Mouse (Mus musculus) T-helper 17 cell (primary cell): ENCODE measurements at regions not wholly inside any gene's neighbourhood (a gene's known extent, or its start where the extent isn't known, plus 50 kb on each side); places are given as distances from the start of the nearest gene placed in this dataset.

Experiments
- in situ Hi-C, 2 experiments: fragments of 300-600 bp; cut with MboI, MseI; formaldehyde crosslinking; loops; 1 replicate in 1 of 2; 2 replicates in 1 of 2; pipeline ENCODE4 v1.15.1; 2025; ENCODE audit warnings: high pct_unique_total_duplicates in 2 of 2

DNA sequence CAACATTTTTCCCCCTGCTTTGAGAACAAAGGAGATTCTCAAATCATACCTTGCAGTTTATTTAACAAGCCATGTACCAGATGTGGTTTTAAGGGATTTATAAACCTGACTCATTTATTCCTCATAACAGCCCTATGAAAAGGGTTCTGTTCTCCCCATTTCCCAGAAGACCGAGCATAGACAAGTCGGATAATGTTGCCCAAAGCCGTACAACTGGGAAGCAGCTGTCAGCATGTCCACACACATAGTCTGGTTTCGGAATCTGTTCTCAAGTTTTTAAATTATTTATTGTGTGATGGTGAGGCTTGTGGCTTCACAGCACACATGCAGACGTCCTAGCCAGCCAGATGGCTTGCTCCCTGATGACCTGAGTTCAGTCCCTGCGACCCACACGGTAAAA lies 143.4 kb upstream of the Noct start:
- in situ Hi-C loops, result no loop called here

DNA sequence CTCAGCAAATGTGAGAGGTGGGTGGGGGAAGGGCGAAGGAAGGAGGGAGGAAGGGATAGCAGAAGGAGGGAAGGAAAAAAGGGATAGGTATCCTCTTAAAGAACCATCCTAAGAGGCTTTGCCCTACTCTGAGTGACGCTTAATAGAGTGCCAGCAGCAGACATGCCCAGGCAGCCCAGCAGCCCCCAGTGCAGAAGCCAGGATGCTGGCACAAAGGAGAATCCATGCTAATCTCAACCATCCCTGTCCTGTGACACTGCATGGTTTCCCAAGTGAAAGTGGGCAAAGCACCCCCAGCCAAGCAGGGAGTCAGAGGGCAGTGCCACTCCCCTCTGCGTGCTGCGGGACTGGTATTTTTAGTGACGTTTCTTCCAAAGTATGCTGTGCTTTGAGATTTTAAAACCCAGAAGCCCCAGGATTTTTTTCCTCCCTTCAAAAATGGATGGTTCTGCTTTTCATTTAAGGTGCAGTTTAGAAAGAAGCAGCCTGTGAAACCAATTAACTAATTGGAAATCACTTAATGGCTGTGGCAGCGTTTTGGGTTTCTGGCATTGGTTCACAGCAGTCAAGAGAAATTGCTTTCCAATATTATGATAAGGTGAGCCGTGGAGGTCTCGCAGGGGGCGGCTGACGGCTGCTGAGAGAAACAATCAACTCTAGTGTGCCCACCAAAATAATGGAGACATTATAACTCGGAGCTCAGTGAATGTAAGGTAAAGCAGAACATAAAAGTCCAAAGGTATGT lies 141.2 kb upstream of the Noct start:
- in situ Hi-C loops, result no loop called here

DNA sequence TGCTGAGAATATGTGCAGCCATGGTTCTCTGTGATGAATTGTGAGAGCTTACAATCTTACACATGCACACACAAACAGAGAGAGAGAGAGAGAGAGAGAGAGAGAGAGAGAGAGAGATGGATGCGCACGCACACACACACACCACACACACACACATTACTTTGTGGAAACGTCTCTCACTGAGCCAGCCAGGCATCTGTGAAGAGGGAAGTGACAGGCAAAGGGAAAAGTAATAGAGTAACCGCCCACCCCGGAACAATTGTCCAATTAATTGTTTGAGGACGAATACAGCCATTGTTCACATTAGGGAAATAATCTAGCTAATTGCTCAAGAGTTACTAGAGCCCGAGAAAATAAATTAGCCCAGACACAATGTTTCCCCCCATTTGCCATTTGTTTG lies 140.7 kb upstream of the Noct start:
- in situ Hi-C loops, result no loop called here

DNA sequence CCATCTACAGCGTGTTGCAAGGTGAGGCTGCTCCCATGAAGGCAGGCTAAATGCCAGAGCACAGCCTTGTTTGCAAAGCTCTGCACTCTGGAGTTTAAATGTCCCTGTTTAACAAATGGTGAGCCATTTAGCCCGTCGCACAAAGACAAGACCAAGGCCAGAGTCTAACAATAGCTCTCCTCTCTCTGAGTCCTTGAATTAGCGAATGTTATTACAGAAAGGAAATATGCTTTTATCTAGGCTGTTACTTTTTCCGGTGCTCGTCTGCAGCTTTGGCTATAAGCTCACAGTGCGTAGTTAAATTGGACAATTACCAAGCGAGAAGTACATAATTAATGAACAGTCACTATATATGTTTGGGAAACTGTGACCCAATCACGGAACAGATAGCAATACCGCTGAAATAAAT lies 137.8 kb upstream of the Noct start:
- in situ Hi-C loops, result no loop called here

DNA sequence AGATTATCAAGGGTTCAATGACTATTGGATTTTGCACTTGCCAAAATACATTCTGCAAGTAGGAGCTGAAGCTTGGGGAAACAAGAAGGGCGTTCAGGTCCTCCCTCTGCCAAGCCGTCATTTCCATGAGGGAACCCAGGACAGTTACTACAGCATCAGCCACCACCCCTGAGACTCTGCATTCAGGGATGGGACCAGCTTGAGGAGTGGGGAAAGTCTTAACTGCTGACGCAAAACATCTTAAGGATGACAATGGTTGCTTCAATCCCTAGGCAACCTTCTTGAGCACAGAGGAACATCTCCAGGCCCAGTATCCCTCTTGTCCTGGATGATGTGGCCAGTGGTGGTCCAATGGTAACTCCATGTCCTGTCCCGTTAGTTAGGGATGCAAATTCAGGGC lies 137.2 kb upstream of the Noct start:
- in situ Hi-C loops, result no loop called here

DNA sequence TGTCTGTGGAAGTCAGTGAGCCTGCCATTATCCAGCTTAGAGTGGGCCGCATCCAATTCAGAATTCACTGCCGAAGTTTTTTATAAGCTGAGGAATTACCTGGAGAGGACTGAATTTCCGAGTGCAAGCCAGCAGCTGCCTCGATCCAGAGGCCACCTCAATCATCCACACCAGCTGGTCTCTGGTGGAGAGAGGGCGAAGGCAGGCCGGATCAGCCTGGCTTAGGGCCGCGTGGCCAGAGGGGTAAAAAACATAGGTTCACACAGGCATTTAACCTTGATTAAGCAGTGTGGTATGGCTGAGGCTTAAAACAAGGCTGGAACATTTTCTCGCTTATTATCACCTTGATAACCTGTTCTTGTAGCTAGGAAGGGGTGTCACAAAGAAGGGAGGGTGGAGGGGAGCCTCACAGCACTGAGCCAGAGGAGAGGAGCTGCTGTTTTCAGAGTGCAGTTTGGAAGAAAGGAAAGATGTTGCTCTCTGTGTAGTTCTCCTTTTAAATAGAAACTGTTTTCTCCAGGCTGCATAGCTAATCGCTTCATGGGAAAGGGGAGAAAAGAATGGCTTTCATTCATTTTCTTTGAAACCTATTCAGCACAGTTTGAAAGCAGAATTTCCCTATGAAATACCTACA lies 135.1 kb upstream of the Noct start:
- in situ Hi-C loops, result no loop called here

DNA sequence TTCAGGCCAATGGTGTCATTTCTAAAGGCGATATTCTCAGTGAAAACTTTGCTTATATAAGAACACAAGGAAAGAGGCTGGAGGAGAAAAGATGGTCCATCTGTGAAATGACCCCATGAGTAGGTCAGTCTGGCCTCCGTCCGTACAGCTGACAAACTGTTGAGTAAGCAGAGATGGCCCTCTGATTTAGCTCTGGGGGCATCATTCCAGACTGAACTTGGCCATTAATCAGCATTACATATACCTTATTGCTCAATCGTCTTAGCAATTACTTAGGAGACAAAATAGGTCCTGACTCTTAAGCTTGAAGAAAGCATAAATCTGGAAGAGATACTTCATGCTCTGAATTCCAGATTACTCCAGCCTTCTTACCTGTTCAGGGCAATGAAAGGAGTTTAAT lies 132.8 kb upstream of the Noct start:
- in situ Hi-C loops, result no loop called here

DNA sequence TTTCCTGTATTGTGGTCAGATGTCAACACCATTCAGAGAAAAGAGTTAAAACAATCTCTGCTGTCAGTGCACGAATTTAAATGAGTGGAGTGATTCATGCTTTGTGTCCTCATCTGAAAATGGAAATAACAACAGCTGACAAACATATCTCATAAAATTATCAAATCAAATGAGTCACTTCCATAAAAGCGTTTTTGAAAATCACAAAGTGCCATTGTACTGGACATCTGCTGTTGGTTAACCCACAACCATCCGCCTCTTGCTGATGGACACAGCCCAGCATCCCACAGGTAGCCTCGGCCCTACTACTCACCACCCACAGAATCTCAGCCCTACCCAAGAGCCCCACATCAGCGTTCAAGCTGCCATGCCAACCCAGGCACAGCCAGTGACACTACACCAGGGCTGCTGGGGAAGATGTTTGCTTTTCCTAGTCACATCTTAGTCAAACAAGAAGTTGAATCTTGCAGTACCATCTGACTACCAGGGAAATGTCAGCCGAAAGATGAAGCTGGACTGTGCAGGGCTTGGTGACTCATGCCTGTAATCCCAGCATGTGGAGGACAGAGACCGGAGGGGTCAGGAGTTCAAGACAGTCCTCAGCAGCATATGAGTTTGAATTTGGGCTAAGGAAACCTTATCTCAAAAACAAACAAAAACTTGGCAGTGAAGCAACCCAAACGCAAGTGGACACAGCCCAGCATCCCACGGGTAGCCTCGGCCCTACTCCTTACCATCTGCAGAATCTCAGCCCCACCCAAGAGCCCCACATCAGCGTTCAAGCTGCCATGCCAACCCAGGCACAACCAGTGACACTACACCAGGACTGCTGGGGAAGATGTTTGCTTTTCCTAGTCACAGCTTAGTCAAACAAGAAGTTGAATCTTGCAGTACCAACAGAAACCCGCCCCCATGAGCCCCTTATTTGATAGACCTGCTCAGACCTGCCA lies 131.9 kb upstream of the Noct start:
- in situ Hi-C loops, result no loop called here

DNA sequence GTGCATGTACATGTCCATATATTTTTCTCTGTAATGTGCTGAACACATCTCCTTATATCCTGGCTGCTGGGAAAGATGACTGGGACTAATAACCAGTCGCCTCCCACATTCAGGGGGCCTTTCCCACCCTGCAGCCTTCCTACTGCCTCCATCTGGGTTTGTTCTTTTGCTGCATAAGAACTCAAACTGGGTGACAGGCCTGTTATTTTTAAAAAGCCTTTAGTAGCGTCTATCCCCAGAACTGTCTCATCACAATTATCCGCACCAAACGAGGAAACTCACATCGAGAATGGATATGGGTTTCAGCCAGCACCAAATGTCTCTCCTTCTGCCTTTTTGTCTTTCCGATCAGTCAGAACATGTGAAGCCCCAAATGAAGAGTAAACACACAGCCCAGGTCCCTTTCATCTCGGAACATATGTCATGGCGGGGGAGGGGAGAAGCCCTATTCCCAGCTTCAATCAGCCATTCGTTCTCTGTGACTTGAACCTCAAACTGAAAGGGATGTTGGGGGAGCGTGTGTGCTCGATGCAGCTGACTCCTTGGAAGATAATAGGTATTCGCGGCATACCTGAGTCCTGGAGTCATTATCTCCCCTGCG lies 128.3 kb upstream of the Noct start:
- in situ Hi-C loops, result loop anchor here in 1 of 2 experiments (5.0 kb wide), 1 partner anchor 1074 kb away; no protein-coding TSS in a partner anchor

DNA sequence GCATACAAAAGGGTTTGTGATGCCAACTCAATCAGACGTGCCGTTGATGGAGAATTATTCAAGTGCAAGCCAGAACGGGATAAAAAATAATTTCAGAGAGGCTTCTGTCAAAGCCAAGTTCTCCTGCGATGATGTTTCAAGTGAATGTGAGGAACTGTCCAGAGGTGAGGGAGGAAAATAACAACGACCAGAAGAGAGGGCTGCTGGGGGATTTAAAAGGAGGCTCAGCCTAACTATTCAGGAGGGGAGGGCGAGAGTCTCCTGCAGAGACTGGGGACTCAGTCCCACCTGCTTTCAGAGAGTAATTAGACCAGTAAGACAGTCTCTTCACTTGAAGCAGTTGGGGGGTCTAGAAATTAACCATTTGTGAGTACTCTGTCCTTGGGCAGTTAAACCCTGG lies 127.7 kb upstream of the Noct start:
- in situ Hi-C loops, result loop anchor here in 1 of 2 experiments (5.0 kb wide), 1 partner anchor 1074 kb away; no protein-coding TSS in a partner anchor

DNA sequence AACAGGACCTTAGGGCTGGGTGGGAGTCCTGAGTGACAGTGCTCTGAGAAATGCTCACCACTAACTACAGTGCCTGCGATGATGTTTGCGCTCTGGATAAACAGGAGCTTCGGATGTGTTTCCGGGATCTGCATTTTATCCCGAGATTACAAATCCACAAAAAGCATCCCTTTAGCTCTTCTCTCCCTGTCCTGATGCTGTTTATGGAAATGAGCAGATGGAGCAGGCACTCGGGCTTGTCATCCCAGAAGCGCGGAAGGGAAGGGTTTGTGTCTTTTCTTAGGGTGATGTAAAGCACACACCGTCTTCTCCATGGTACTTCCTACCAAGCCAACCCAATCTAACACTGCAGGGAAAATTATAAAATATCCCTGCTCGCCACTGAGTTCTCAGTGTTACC lies 126.9 kb upstream of the Noct start:
- in situ Hi-C loops, result loop anchor here in 1 of 2 experiments (5.0 kb wide), 1 partner anchor 1075 kb away; no protein-coding TSS in a partner anchor

DNA sequence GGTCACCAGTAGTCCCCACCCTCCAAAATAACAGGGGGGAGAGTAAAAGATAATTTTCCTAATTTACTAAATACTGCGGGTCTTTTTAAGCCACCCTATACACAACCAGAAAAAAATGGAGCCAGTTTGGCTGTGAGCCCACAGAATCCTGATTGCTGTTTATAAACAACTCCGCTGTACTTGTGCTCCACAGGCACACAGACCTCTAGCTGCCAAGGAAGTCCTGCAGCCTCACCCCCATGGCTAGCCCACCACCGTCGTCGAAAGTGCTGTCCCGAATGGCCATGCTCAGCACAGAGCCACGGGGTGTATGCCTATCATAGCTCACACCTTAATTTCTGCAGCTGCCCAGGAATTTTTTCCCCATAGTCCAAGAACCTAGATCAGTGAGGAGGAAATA lies 124.3 kb upstream of the Noct start:
- in situ Hi-C loops, result loop anchor here in 1 of 2 experiments (5.0 kb wide), 1 partner anchor 1078 kb away; no protein-coding TSS in a partner anchor

DNA sequence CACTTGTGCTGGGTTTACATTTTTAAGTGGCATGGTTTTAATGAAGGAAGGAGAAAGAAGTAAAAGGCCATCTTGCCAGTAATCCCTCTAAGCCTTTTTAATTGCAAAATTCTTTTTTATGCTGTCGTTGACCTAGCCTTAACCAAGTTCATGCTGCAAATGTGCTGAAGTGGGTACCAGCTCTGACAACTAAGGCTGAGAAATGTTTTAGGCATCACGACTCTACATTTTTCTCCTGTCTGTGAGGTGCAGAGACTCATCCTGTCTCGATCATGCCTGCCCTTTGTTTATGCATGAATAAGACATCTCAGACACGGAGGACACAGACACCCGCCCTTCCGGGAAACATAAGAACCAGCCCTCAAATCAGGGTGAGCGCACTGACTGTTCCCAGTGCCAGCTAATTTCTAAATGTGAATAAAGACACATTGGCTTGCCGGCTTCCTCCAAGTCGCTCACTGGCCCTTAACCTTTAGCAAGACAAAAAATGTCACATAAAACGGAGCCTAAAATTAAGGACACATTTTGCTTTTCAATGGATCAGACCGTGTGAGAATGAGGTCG lies 115.5 kb upstream of the Noct start:
- in situ Hi-C loops, result no loop called here

DNA sequence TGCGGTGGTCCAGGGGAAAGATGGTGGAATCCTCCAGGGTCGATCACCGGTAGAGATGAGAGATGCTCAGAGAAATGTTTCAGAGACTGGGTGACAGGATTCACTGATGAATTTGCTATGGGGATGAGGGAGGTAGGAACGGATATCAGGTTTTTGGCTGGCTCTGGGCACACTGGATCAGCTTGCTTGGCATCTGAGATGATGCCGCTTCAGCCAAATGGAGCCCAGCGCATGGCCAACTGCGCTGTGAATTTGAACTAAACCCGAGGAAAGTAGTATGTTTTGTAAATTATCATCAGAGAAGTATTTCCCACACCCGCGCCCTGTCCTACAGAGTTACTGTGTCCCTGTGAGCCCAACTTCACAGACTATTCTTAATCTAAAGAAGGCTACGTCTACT lies 113.0 kb upstream of the Noct start:
- in situ Hi-C loops, result no loop called here

DNA sequence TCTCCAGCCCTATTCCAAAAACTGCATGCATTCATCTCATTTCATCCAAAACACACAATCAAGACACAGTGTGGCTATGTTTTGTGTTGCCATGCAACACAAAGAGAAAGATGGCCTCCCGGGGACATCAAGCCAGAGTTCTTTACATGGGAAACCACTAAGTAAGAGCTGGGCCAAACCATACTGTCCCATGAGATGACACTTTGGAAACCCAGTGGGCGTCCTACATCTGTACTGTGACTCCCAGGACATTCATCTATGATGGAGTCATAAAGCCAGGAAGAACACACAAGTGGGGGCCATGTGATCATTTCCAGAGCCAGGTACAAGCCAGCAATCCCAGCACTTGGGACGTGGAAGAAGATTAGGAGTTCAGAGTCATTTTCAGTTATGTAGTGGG lies 111.9 kb upstream of the Noct start:
- in situ Hi-C loops, result no loop called here

DNA sequence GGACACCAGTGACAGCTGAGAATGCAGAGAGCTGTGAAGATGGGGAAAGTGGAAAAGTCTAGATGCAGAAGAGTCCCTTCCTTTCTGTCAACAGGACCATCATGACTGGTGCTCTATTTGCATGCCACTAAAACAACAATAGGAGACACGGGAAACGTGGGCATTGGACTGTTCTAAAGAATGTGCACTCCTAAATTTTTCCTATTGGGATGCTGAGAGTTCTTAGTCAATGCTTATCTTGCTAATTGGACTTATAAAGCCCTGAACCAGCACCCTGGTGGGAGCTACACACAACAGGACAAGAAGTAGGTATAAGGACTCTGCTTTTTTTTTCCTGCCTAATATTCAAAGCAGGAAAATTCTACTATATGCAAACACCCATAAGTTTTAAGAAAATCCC lies 108.3 kb upstream of the Noct start:
- in situ Hi-C loops, result loop anchor here in 1 of 2 experiments (5.0 kb wide), 1 partner anchor 56 kb away; no protein-coding TSS in a partner anchor

DNA sequence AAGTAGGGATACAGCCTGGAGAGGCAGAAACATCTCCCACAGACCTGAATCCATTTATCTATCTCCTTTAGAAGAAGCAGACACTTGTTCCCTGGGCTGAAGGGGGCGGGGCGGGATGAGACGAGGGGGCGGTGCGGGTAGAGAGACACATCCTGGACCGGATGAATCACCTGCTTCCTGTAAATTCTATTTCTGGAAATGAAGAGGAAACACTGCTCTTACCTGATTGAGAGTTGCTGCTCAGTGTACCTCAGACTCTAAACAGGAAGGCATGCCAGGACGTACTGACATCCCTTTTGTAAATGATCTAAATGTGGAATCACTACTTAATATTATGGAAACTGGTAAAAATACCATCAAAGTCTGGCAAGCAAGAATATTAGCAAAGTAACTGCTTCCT lies 105.5 kb upstream of the Noct start:
- in situ Hi-C loops, result loop anchor here in 1 of 2 experiments (5.0 kb wide), 1 partner anchor 54 kb away; no protein-coding TSS in a partner anchor

DNA sequence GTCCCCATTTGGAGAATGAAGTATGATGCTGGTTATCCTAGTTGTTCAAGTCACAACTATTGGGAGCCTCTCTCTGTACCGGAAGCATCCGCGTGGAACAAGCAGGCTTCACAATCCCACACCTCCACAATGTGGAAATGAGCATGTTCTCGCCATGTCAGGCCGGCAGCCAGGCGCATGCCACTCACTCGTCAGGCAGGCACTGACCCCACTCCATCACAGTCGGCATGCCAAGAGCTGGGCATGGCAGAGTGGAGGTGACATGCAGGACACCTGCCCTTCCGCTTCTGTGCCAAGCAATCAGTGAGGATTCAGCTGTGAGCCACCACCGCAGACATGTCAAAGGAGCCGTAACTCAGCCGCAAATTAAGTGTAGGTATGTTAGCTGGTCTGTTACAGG lies 103.7 kb upstream of the Noct start:
- in situ Hi-C loops, result loop anchor here (10.0 kb wide), 4 partner anchors 176 to 876 kb away; no protein-coding TSS in a partner anchor

DNA sequence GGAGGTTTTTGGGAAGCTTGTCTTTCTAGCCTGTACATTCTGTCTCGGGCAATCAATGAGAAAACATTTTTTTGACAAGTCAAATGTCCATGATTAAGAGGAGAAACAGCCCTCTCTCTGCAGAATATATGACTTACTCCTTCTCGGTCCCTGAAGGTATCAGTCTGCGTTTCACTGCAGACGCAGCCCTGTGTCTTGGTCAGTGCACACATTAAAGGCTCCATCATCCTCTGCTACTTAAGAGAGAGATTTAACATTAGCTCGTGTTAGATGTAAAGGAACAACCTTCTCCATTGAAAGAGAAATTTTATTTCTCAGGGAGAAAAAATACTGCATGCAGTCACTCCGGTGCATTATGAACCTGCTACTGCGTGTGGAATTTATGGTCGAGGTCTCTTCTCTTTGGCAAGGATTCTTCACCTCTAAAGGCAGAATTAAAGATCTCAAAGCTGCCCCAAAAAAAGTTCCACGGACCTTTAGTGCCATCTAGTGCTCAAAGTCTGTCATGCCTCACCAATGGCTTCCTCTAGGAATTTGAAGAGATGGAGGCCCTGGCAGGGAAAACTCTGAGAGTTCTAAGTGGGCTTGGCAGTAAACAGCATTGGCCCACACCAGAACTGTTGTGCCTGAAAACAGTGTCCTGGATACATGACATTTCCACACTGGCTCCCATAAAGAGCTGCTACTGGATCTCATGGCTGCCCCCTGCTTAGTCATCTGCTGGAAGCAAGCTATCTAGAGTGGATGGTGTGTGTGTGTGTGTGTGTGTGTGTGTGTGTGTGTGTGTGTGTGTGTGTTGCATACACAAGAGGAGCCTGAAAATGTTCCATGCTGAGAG lies 102.3 kb upstream of the Noct start:
- in situ Hi-C loops, result loop anchor here (10.0 kb wide), 4 partner anchors 177 to 877 kb away; no protein-coding TSS in a partner anchor

DNA sequence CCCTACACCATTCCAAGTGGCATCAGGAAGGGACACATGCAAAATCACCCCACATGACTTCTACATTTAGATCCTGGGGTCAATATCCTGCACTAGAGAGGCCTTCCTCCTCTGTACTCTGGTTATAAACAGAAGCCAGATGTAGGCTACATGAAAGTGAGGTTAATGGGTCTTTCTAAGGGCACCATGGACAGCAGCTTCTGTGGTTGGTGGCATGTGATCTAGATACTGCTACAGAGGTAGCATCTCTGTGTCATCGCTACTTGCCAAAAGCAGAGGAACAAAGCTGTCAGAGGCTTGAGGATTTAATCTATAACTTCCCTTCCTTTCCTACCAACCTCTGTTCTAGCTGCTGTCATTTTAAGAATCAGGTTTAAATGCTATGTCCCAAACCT lies 101.7 kb upstream of the Noct start:
- in situ Hi-C loops, result loop anchor here (10.0 kb wide), 4 partner anchors 178 to 878 kb away; no protein-coding TSS in a partner anchor
